Mouse (Mus musculus) thymus, postnatal 14 days (tissue): ENCODE measurements around the gene Csn1s2b.
"Not testable (repeated sequence)": the region's sequence is repeated elsewhere in the genome, so short reads cannot be mapped to it uniquely, and the experiment has no call there.

ENCODE experiments used
- DNase-seq: peaks from one replicate; pipeline ENCODE4 v3.0.0; 2021

Gene Csn1s2b

DNA sequence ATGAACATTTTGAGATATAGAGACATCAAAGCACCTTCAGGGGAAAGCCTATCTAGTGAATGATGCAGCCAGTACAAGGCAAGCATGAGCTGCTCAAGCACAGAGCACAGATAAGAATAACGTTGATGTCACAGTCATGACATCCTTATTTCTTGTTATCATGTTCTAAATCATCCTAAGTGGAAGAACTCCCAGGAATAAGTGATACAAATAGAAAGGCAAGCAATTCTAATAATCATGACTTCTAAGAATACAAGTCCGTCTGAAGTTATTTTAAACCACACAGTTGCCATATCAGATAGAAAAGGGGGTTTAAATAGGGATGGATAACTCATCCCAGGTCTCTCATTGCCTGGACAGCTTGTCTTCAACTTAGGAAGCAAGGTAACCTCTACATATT, at the start of gene Csn1s2b:
Gene Csn1s2b, plus strand, starts transcription at position 301 of the 400 bp plus-strand sequence.
- no peak for DNase-seq

DNA sequence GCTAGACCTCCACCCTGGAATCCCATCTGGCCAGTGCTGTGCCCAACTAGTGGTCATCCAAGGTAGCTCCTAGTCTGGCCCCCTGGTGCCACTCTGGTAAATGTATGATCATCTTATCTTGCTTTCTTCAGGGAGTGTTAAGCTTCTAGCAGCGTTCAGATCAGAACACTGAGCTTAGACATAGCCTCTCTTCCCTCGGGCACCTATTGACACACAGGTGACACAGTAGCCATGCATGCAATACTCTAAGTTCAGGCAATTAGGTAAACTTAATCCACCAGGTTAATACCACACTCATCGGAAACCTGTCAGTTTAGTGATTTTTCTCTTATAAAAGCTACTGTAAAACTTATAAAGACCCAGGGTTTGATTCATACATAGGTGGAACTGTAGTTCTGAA, 43.3 kb upstream of the Csn1s2b start:
- no peak for DNase-seq

DNA sequence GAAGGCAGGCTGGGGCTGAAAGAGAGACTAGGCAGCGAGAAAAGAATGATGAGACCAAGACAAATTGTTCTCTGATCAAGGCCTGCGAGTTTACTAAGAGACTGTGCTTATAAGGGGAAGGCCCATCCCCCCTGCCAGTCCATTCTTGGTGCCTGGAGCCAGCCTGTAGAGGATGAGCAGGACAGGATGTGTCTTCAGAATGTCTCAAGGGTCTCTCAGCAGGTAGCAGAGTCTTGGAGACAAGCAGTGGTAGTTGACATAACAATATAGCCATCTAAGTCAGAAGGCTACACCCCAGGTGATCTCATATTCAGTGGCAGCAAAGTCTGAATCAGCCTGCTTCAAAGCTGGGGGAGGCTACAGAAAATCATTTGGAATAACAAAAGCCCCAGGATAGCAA, 35.7 kb upstream of the Csn1s2b start:
- DNase-seq = not testable (repeated sequence)

DNA sequence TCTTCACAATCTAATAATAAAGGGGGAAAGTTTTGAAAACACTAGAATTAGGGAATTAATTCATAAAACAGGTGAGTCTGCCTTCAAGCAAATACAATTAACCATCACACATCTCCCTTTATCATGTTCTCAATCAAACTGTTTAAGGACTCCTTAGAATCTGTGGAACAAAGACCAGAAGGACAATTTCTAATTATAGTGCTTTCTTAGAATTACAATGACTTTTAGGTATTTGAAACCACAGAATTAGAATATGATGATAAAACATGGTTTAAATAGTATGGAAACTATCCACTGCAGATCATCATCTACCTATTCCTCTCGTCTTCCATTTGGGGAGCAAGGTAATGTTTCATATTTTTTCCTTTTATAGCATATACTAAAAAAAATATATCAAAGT, 33.6 kb upstream of the Csn1s2b start, which contains the start of gene Csn1s2a:
Gene Csn1s2a, plus strand, starts transcription at position 301 of the 400 bp plus-strand sequence.
- DNase-seq = no peak

DNA sequence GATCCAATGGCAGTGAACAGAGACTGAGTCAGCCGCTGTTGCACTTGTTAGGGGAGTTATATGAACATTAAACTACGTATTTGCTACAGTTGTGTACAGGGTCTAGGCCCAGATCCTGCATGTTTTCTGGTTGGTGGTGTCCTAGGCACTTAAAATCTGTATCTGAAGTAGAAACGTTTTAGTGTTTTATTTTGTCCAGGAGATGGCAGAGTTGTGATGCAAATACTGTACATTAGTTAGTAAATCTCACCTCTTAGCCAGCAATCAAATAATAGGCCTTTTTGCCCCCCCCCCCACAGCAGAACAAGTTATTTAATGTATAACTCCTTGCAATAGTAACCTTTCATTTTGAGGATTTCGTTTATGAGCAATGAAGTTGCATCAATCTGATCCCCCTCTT, 25.2 kb upstream of the Csn1s2b start:
- no peak for DNase-seq

DNA sequence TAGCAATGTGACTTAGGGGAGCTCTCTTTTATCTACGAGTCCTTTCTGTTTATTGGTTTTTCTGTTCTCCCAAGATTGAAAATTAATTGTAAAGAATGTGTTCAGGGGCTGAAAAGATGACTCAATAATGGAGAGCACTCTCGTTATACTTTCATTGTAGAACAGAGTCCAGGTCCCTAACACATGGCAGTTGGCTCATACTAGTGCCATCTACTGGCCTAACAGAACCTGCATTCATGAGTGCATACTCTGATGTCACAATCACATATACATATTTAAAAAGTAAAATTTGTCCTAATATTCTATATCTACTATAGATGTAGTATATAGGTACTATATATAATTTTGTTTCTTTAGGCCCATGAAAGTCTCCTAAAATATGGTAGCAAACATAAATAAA, 1.4 kb downstream of the Csn1s2b start:
- DNase-seq = no peak

DNA sequence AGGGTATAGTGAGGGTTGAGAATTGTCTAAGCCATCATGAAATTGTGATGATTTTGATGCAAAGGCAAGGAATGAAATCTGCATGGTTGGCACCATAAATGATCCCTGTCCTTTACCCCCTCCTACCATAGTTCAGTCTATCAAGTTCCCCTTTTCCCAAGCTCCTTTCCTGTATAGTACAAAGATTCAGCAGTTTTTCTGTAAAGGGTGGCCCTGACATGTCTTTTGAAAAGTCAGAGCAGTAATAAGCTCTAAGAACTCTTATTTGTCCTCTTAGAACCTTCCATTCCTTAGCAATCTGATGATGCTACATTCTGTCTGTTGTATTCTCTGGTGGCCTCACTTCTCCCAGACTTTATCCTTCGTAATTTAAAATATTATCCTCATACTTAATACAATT, 17.5 kb downstream of the Csn1s2b start, which contains the start of gene Prr27:
Gene Prr27, plus strand, starts transcription at position 301 of the 400 bp plus-strand sequence.
- DNase-seq = no peak

DNA sequence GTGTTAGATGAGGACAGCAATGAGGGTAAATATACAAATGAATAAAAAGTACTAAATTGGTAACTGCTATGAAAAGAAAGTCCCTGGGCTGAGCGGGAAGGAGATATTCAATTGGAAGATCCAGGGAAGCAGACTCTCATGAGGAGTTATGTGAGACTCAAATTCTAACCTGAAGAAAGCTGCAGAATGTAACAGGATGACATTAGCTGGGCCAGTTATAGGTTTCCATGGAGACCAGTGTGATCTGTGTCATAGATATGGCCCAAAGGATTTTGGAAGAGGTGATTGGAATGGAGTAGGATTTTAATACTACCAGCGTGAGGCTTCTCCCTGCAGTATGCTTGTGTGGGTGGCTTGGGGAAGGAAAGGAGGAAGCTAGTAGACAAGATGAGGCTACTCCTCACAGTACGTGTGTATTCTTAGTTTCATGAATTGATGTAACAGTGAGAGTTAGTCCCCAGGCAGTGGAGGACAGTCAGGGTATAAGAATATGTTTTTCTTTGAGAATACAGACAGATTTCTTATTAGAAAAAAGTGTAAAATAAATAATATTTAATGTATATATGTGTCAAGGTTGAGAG, 47.3 kb downstream of the Csn1s2b start:
- DNase-seq = no peak

DNA sequence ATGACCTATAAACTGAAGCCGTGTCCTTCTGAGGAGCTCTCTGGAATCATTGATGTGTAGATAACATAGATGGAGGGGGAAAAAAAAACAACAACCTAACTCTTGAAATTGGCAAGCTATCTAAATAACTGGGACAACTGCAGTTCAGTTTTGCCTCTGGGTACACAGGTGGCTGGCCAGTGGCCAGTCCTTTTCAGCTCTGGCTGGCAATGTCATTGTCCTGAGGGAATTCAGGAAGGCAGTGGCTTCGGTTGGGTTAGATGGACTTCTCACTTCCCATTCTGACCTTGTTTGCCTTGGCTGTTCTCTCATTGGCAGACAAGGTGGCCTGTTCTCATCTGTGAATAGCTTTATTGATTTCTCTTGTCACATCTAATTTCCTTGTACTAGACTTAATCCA, 62.2 kb downstream of the Csn1s2b start:
- no peak for DNase-seq

DNA sequence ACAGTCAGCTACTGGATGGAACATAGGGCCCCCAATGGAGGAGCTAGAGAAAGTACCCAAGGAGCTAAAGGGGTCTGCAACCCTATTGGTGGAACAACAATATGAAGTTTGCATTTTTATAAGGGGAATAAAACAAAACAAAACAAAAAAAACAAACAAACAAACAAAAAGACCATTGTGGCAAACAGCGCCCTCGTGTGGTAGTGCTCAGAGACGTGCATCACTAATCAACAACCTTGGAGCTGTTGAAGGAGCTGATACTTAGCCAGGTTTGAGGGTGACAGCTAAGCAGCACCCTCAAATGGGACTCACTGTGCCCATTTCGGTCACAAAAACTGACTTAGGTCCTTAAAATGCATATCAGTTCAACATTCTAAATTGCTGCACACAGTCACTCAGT, 63.5 kb downstream of the Csn1s2b start:
- DNase-seq = no peak
